Mouse (Mus musculus): Measurements from ENCODE around the gene Kif21a. TPM values are rescaled to one million over a fixed set of nuclear protein-coding genes. Genes with fewer than 3 reads are reported as not detected.

The Kif21a gene
- total and polyA plus RNA-seq, 3 experiments: not detected

- H3K27ac ChIP-seq (ENCODE audit: insufficient read depth, low read depth): no peak overlapping the region
- H3K4me1 ChIP-seq (ENCODE audit: control insufficient read depth in 1 of 2, insufficient read depth in 2 of 2): no peaks in the 10 kb centered on the region
- no peak overlapping the region for H3K9ac ChIP-seq (ENCODE audit: insufficient read depth, low read depth)
- no peak overlapping the region for H3K4me2 ChIP-seq (ENCODE audit: insufficient read depth, low read depth, poor library complexity, severe bottlenecking)
- TF ChIP-seq CTCF (conservative IDR thresholded peaks at IDR 0.05 in 1 of 2, IDR thresholded peaks at IDR 0.05 in 1 of 2; ENCODE audit: low read depth in 2 of 2, low read length in 2 of 2): peak in 1 of 2 experiments; percentile 20; a peak in 1 of 4 replicates
- no peak; the same call in 1 of the 2 replicates for TF ChIP-seq RAD21 (IDR thresholded peaks at IDR 0.05; ENCODE audit: low read depth, low read length)
- dilution Hi-C loops (cut with MboI; ENCODE audit: extremely low pct_ligation_motif_present, extremely low pct_unique_long_range_greater_than_20kb, low sequenced_read_pairs) (no loop called here), in situ Hi-C loops (cut with MboI; ENCODE audit: low pct_ligation_motif_present, low pct_unique_long_range_greater_than_20kb, low sequenced_read_pairs) (no loop called here)
- H3K79me2 ChIP-seq (replicated peaks; ENCODE audit: control insufficient read depth, extremely low read depth, insufficient read depth, poor library complexity, severe bottlenecking): no peaks in the 10 kb centered on the region
- no peak for DNase-seq (ENCODE audit: extremely low read depth)
- no peaks in the 10 kb centered on the region for H3K36me3 ChIP-seq (replicated peaks in 1 of 2; ENCODE audit: control insufficient read depth in 1 of 2, insufficient read depth in 1 of 2, low read length in 1 of 2)
- peaks cover 54% of the 10 kb centered on the region for H3K9me3 ChIP-seq (replicated peaks; ENCODE audit: low read length)
- H3K4me3 ChIP-seq (replicated peaks in 1 of 3; ENCODE audit: low read depth in 2 of 3, low read length in 2 of 3, poor library complexity in 1 of 3): no peak overlapping the region
- no peaks in the 10 kb centered on the region for H3K27me3 ChIP-seq (replicated peaks)
Measured at GRCm38 (mm10) chr15:90929043-90929442, 120.7 kb downstream of the Kif21a start.

GRCm38 (mm10) chr15:90896480-90896879 is 153.3 kb downstream of the Kif21a start:
- no peak overlapping the region for H3K4me3 ChIP-seq (replicated peaks in 1 of 3; ENCODE audit: low read depth in 2 of 3, low read length in 2 of 3, poor library complexity in 1 of 3)
- no peak overlapping the region for H3K9ac ChIP-seq (ENCODE audit: insufficient read depth, low read depth)
- H3K27ac ChIP-seq (ENCODE audit: insufficient read depth, low read depth): no peak overlapping the region
- dilution Hi-C loops (cut with MboI; ENCODE audit: extremely low pct_ligation_motif_present, extremely low pct_unique_long_range_greater_than_20kb, low sequenced_read_pairs): no loop called here
- H3K4me1 ChIP-seq (ENCODE audit: control insufficient read depth in 1 of 2, insufficient read depth in 2 of 2): no peaks in the 10 kb centered on the region
- TF ChIP-seq TCF12 (IDR thresholded peaks at IDR 0.05; ENCODE audit: low read depth, low read length) (no peak), MAX (IDR thresholded peaks at IDR 0.05; ENCODE audit: low read length) (no peak)
- H3K36me3 ChIP-seq (replicated peaks in 1 of 2; ENCODE audit: control insufficient read depth in 1 of 2, insufficient read depth in 1 of 2, low read length in 1 of 2): no peaks in the 10 kb centered on the region
- no peaks in the 10 kb centered on the region for H3K79me2 ChIP-seq (replicated peaks; ENCODE audit: control insufficient read depth, extremely low read depth, insufficient read depth, poor library complexity, severe bottlenecking)
- DNase-seq (ENCODE audit: extremely low read depth): no peak
- no peaks in the 10 kb centered on the region for H3K27me3 ChIP-seq (replicated peaks)
- H3K9me3 ChIP-seq (replicated peaks; ENCODE audit: low read length): peaks cover 65% of the 10 kb centered on the region
- in situ Hi-C loops (cut with MboI; ENCODE audit: low pct_ligation_motif_present, low pct_unique_long_range_greater_than_20kb, low sequenced_read_pairs): no loop called here
- no peak overlapping the region for H3K4me2 ChIP-seq (ENCODE audit: insufficient read depth, low read depth, poor library complexity, severe bottlenecking)

- Histone ChIP-seq H3K79me2 (replicated peaks; ENCODE audit: control insufficient read depth, extremely low read depth, insufficient read depth, poor library complexity, severe bottlenecking) (no peaks in the 10 kb centered on the region), H3K4me1 (ENCODE audit: control insufficient read depth in 1 of 2, insufficient read depth in 2 of 2) (no peaks in the 10 kb centered on the region), H3K27ac (ENCODE audit: insufficient read depth, low read depth) (no peak overlapping the region), H3K4me2 (ENCODE audit: insufficient read depth, low read depth, poor library complexity, severe bottlenecking) (no peak overlapping the region), H3K9me3 (replicated peaks; ENCODE audit: low read length) (peaks cover 42% of the 10 kb centered on the region), H3K27me3 (replicated peaks) (no peaks in the 10 kb centered on the region), H3K9ac (ENCODE audit: insufficient read depth, low read depth) (no peak overlapping the region), H3K36me3 (replicated peaks in 1 of 2; ENCODE audit: control insufficient read depth in 1 of 2, insufficient read depth in 1 of 2, low read length in 1 of 2) (no peaks in the 10 kb centered on the region), H3K4me3 (replicated peaks in 1 of 3; ENCODE audit: low read depth in 2 of 3, low read length in 2 of 3, poor library complexity in 1 of 3) (no peak overlapping the region)
- in situ Hi-C loops (cut with MboI; ENCODE audit: low pct_ligation_motif_present, low pct_unique_long_range_greater_than_20kb, low sequenced_read_pairs): no loop called here
- no peak for DNase-seq (ENCODE audit: extremely low read depth)
- dilution Hi-C loops (cut with MboI; ENCODE audit: extremely low pct_ligation_motif_present, extremely low pct_unique_long_range_greater_than_20kb, low sequenced_read_pairs): no loop called here
- TF ChIP-seq SMC3 (IDR thresholded peaks at IDR 0.05; ENCODE audit: low read depth, low read length): no peak
- TF ChIP-seq POLR2A (IDR thresholded peaks at IDR 0.05; ENCODE audit: low read depth, low read length): no peak
- TF ChIP-seq RCOR1 (conservative IDR thresholded peaks at IDR 0.05; ENCODE audit: low read depth, low read length): no peak
- no peak for TF ChIP-seq USF1 (IDR thresholded peaks at IDR 0.05; ENCODE audit: low read depth, low read length)
- no peak for TF ChIP-seq TCF12 (IDR thresholded peaks at IDR 0.05; ENCODE audit: low read depth, low read length)
- TF ChIP-seq SIN3A (IDR thresholded peaks at IDR 0.05; ENCODE audit: low read length): no peak
- no peak for TF ChIP-seq MXI1 (IDR thresholded peaks at IDR 0.05; ENCODE audit: low read depth, low read length)
- TF ChIP-seq GABPA (IDR thresholded peaks at IDR 0.05; ENCODE audit: insufficient replicate concordance, low read depth, low read length): no peak
- TF ChIP-seq HCFC1 (IDR thresholded peaks at IDR 0.05; ENCODE audit: low read depth, low read length): no peak
- TF ChIP-seq JUN (IDR thresholded peaks at IDR 0.05; ENCODE audit: insufficient read depth, low read depth, low read length): no peak
- TF ChIP-seq ZNF384 (IDR thresholded peaks at IDR 0.05; ENCODE audit: low read depth, low read length): no peak
Measured at GRCm38 (mm10) chr15:90887466-90887865, 162.3 kb downstream of the Kif21a start.

Other genes starting within 250 kb of the Kif21a start
- not detected in 2 replicates for gene Abcd2, start 141.9 kb upstream of the Kif21a start, total RNA-seq (2012; rRNA removed)
- not detected in 2 replicates for gene Abcd2, start 141.9 kb upstream of the Kif21a start, total RNA-seq (2014; rRNA removed)
- not detected in 2 replicates for gene Abcd2, start 141.9 kb upstream of the Kif21a start, polyA plus RNA-seq (2012; ENCODE audit: insufficient read length, low read depth)
- not detected in 2 replicates for gene CN725425, start 149.5 kb upstream of the Kif21a start, total RNA-seq (2012; rRNA removed)
- not detected in 2 replicates for gene CN725425, start 149.5 kb upstream of the Kif21a start, total RNA-seq (2014; rRNA removed)
- gene CN725425, start 149.5 kb upstream of the Kif21a start, polyA plus RNA-seq (2012; ENCODE audit: insufficient read length, low read depth): not detected in 2 replicates